Mouse (Mus musculus) brain, embryonic 14.5 days (tissue): ENCODE data around the gene Tert.

Source experiments
- CTCF ChIP-seq: fragments of 200-500 bp; IDR thresholded peaks from 2 replicates; pipeline ENCODE4 v1.5.1; 2012; ENCODE audit warnings: inconsistent platforms, mild to moderate bottlenecking, moderate library complexity, borderline replicate concordance; ENCODE audit not compliant: insufficient read depth, insufficient read length; ENCODE audit errors: extremely low read depth
- POLR2A ChIP-seq: fragments of 200-500 bp; IDR thresholded peaks from 2 replicates; pipeline ENCODE4 v1.6.1; 2012; ENCODE audit warnings: mild to moderate bottlenecking, inconsistent platforms, borderline replicate concordance; ENCODE audit not compliant: poor library complexity, insufficient read depth, insufficient read length, severe bottlenecking; ENCODE audit errors: extremely low read depth

- no peak for TF ChIP-seq POLR2A
- no peak for TF ChIP-seq CTCF
Measured at GRCm38 (mm10) chr13:73687601-73688000, 60.9 kb downstream of the Tert start.
